Mouse (Mus musculus) brain, embryonic 14.5 days (tissue): Measurements from ENCODE around the gene Rack1. TPM values are rescaled to one million over a fixed set of nuclear protein-coding genes. Genes with fewer than 3 reads are reported as not detected.
"Not testable (repeated sequence)": the region's sequence is repeated elsewhere in the genome, so short reads cannot be mapped to it uniquely, and the experiment has no call there.

ENCODE experiments used
- DNase-seq: peaks from one replicate; pipeline ENCODE4 v3.0.0-alpha.2; 2011; ENCODE audit warnings: low read depth
- CTCF ChIP-seq: fragments of 200-500 bp; IDR thresholded peaks from 2 replicates; pipeline ENCODE4 v1.5.1; 2012; ENCODE audit warnings: inconsistent platforms, mild to moderate bottlenecking, moderate library complexity, borderline replicate concordance; ENCODE audit not compliant: insufficient read depth, insufficient read length; ENCODE audit errors: extremely low read depth
- POLR2A ChIP-seq: fragments of 200-500 bp; IDR thresholded peaks from 2 replicates; pipeline ENCODE4 v1.6.1; 2012; ENCODE audit warnings: mild to moderate bottlenecking, inconsistent platforms, borderline replicate concordance; ENCODE audit not compliant: poor library complexity, insufficient read depth, insufficient read length, severe bottlenecking; ENCODE audit errors: extremely low read depth
- polyA plus RNA-seq: library from polyadenylated mRNA; depleted of rRNA; stranded (reverse); fragments of >200 nt; gene quantifications from 2 replicates; pipeline ENCODE4 v1.2.3, GENCODE M21; 2012

Rack1 gene
- polyA plus RNA-seq, 1 experiment = 1,339 TPM

DNA sequence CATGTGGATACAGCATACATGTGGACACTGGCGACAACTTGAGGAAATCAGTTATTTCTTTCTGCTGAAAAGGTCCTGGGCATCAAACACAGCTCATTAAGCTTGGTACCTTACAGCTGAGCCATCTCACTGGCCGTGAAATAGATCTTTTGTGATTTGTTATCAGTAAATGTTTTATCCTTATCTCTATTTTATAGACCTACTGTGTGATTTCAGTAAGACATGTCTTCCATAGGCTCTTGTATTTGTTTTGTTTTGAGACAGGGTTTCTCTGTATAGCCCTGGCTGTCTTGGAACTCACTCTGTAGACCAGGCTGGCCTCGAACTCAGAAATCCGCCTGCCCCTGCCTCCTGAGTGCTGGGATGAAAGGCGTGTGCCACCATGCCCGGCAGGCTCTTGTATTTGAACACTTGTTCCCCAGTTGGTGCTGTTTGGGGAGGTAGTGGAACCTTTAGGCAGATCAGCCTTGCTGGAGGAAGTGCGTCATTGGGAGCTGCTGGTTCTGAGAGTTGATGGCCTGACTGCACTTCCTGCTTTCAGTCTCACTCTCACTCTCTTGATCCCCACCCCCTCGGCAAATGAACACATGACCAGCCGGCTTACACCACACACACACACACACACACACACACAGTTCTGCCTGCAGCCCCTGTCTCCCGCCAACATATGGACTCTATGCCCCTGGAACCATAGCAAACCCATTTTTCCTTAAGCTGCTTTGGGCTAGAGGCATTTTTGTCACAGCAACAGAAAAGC is 12.5 kb upstream of the Rack1 start:
- TF ChIP-seq POLR2A (no peak), CTCF (no peak)
- peak; percentile 77 for DNase-seq

DNA sequence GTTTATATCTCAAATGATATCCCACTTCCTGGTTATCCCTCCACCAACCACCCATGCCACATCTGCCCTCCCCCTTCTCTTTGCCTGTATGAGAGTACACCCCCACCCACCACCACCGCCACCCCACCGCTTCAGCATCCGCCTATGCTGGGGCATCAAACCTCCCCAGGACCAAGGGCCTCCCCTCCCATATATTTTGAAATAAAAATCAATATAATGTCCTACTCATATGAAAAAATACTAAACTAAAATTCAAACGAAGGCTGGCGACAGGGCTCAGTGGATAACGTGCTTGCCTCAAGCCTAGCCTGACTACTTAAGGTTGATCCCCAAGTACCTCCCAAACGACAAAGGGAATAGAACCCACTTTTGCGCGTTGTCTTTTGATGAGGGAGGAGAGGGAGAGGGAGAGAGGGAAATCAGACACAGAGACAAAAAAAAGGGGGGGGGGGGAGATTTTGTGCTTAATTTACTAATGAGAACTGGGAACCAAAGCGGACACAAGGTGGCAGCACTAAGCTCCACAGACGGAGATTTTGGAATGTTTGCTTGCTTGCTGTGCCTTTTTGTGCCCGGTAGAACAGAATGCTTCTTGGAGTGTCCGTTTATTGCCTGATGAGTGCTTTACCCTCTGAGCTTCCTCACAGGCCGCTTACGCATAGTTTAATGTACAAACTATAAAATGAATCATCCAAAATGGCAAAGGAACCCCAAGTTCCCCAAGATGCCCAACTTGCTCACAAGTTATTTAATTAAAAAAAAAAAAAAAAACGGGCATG is 11.6 kb upstream of the Rack1 start:
- peak; percentile 90 for DNase-seq
- no peak for TF ChIP-seq POLR2A
- TF ChIP-seq CTCF = peak; percentile 75

DNA sequence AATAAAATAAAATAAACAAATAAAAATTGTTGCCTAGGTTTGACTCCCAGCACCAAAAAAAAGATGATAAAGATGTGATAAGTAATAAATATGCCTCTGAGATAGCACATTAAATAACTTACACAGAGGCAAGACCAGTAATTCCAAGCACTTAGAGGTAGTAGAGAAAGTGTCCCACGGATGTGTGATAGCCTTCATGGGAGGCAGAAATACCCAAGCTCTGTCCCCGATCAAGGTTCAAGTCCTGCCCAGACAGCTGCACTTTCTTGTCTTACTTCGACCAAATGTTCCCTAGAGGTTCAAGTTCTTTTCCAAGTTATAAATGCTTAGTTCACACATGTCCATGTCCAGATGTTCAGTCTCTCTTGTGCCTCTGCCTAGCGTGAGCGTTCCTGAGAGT is 10.9 kb upstream of the Rack1 start:
- TF ChIP-seq CTCF = no peak
- TF ChIP-seq POLR2A = no peak
- no peak for DNase-seq

DNA sequence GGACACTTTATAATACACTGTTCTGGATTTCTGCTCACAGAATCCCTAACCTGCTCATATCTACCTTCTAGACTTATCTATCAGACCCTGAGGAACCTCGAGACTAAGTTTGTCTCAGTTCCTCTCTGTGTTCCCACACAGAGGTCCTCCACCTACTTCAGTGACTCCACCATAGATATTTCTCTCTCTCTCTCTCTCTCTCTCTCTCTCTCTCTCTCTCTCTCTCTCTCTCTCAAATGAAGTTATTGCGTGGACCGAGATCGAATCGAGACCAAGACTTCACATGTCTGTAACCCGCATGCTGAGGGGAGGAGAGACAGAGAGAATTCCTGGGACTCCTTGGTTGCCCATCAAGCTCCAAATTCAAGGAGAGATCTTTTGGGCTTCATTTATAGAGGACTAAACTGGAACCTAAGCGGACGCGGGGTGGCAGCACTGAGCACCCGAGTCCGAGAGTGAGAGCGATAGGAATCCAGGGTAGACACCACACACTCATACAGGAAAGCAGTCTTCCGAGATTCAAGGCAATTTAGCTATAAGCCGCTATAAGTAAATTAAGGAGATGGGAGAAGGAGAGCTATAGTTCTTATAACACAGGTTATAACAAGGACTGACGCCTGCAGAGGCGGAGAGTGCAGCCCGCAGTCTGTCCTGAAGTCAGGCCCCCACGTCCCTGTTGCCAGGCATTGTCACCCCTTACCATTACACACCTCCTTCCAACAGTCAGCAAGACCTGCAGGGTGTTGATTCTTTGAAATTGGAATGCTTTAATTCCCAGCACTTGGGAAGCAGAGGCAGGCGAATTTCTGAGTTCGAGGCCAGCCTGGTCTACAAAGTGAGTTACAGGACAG is 9.9 kb upstream of the Rack1 start:
- TF ChIP-seq POLR2A (no peak), CTCF (peak; percentile 89)
- DNase-seq = peak; percentile 89

DNA sequence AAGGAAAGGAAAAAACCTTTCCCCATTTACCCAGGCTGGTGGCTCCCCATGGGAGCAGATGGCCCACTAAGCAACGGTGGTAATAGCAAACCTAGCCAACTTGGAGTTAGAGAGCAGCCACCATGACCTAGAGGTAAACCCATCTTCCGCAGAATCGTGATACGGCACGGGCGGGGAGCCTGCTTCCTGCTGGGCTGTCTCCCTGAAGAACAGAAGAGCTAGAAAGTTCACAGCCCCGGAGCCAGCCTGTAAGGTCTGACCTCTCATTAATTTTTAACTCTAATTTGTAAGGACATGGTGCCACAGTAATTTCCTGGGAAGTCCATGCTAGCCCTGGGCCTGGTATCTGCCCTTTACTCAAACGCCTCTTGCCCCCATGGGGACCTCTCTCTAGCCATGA is 9.2 kb upstream of the Rack1 start:
- TF ChIP-seq CTCF (no peak), POLR2A (no peak)
- no peak for DNase-seq

DNA sequence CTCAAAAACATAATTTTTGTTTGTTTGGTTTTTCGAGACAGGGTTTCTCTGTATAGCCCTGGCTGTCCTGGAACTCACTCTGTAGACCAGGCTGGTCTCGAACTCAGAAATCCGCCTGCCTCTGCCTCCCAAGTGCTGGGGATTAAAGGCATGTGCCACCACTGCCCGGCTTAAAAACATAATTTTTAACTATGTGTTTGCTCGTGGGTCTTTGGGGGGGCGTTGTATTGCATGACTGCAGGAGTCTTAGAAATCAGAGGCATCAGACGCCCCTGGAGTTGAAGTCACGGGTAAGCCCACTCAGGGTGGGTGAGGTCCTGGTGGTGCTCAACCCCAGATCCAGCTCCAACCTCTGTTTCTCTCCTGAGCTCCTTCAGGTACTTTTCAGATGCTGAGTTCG is 8.2 kb upstream of the Rack1 start:
- DNase-seq = not testable (repeated sequence)

DNA sequence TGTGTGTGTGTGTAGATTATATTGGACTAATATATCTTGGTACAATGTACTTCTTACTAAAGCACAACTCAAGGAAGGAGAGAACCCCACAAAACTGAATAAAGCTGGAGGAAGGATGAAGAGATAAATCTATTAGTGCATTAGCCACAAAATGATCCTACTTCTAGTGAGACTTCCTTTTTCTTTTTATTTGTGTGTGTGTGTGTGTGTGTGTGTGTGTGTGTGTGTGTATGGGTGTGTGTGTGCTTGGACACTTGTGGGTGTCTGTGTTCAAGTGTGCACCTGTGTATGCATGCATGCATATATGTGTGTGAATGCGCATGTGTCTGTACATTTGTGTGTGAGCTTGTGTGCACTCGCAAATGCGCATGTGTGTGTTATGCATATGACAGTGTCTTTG is 6.9 kb upstream of the Rack1 start:
- no peak for DNase-seq
- TF ChIP-seq POLR2A = no peak
- no peak for TF ChIP-seq CTCF

DNA sequence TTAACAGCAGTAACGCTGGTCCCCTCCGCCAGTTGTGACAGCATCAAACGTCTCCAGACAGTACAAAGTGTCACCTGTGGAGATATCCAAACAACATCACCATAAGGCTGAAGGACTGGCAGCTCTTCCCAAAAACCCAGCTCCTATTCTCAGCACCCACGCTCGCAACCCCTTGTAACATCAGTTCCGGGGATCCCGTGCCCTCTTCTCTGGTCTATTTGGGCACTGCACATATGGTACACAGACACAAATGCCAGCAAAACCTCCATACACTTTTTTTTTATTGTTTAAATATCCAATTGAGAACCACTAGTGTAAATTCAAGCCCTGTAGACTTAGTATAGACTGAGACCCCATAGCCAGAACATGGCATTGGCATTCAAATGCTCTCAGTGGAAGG is 4.9 kb upstream of the Rack1 start:
- no peak for DNase-seq
- no peak for TF ChIP-seq CTCF
- no peak for TF ChIP-seq POLR2A

DNA sequence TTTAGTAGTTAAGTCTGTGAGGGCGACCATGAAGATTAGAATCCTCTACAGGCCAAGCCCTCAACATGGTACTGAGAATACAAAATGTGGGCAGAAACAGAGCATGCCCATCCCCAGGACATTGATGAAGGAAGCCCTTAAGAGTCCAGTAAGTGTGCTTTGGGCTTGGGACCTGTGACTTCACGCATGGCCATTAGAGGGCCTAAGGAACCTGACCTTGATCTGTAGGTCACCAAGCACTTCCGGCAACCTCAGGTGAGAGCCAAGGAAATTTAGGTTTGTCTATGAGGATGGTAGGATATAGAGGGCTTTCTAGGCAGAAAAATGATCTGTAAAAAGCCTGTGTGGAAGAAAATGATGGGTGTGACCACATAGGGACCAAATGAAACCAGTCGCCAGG is 3.8 kb upstream of the Rack1 start:
- no peak for TF ChIP-seq POLR2A
- peak; percentile 1; the same call in 1 of the 2 replicates for TF ChIP-seq CTCF

DNA sequence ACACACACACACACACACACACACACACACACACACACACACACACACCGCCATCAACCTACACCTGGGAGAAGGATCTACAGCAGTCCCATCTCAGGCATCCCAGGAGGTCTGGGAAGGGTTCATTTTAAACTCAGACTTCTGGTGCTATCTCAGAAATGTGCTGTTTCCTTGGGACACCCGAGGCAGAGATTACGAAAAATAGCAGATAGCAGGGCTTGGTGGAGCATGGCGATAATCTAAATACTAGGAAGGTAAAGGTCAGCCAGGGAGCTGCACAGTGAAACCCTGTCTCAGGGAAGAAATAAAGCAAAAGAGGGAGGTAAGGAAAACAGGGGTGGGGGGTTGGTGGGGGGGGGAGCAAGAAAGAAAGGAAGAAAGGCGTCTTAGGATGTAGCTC is 2.8 kb upstream of the Rack1 start:
- DNase-seq = no peak
- TF ChIP-seq POLR2A (no peak), CTCF (no peak)

More for the DNA sequence above, 3.8 kb upstream of the Rack1 start:
- no peak for DNase-seq

DNA sequence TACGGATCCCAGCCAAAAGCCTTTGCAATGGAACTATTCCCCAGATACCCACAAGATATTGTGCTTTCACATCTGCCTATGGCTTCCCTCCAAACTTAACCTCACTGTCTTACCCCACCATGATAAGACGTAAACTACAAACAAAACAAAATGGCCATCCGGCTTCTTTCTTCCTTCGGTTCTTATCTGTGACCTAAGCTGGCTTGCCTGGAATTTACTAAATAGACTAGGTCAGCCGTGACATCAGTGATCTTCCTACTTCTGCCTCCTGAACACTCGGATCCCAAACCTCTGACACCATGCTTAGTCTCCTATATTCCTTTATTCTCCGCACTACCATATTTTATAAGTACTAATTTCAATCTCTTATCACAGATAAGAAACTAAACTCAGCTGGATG is 1.8 kb upstream of the Rack1 start:
- TF ChIP-seq POLR2A (no peak), CTCF (no peak)
- DNase-seq = no peak
